Mouse (Mus musculus): ENCODE data around the gene Dupd1. TPM values are rescaled to one million over a fixed set of nuclear protein-coding genes. Genes with fewer than 3 reads are reported as not detected.

Dupd1 gene
- polyA plus RNA-seq, 1 experiment: not detected

DNA sequence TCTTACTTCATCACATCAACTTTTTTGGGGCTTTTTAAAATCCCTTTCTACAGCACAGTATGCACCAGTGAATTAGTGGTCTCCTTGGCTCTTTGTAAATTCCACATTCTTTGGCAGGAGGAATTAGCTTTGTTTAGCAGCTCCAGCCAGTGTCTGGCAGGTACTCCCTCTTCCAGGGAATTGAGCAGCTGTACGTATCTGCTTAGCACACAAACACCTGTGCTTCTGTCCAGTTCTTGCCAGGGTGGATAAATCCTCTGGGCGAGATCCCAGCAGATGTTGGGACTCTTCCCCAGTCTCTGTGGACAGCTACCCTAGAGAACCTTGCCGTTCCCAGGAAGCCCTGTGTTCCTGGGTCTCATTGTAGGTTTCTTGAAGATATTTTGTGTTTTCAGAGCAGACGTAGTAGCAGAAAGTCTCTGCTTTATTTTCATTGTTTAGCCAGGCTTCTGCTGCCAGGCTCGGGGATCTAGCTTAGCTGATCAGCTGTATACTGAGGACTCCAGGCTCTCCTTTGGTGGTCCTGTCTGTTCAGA, 82.6 kb downstream of the Dupd1 start:
- TF ChIP-seq CTCF (IDR thresholded peaks at IDR 0.05; ENCODE audit: low read depth, low read length) (no peak), EP300 (IDR thresholded peaks at IDR 0.05; ENCODE audit: insufficient read depth, low read depth, low read length) (no peak), POLR2A (IDR thresholded peaks at IDR 0.05; ENCODE audit: insufficient read depth, low read length) (no peak)
- Histone ChIP-seq H3K4me3 (ENCODE audit: low read depth, low read length) (no peak overlapping the region), H3K9ac (ENCODE audit: low read depth, poor library complexity, severe bottlenecking) (no peak overlapping the region), H3K9me3 (replicated peaks; ENCODE audit: control insufficient read depth, insufficient read depth, low read length, poor library complexity, severe bottlenecking) (no peaks in the 10 kb centered on the region), H3K4me1 (ENCODE audit: control insufficient read depth, insufficient read depth, low read length) (no peaks in the 10 kb centered on the region), H3K27me3 (ENCODE audit: control insufficient read depth, insufficient read depth, low read length, poor library complexity, severe bottlenecking) (no peaks in the 10 kb centered on the region), H3K27ac (ENCODE audit: insufficient read depth, low read length) (no peak overlapping the region), H3K36me3 (ENCODE audit: control insufficient read depth, insufficient read depth, low read length, poor library complexity, severe bottlenecking) (peaks cover 71% of the 10 kb centered on the region)

Other genes with a start within 250 kb of the Dupd1 start
- 121 and 132 TPM in 2 replicates for gene Kat6b, start 233.1 kb downstream of the Dupd1 start, polyA plus RNA-seq (2011; ENCODE audit: insufficient read depth, insufficient read length, low read depth, missing spikeins)
- gene Samd8, start 36.0 kb upstream of the Dupd1 start, polyA plus RNA-seq (2011; ENCODE audit: insufficient read depth, insufficient read length, low read depth, missing spikeins): 34.2 and 34.9 TPM in 2 replicates
- not detected in 2 replicates for gene Dusp13, start 36.6 kb upstream of the Dupd1 start, polyA plus RNA-seq (2011; ENCODE audit: insufficient read depth, insufficient read length, low read depth, missing spikeins)
- gene Vdac2, start 110.7 kb upstream of the Dupd1 start, polyA plus RNA-seq (2011; ENCODE audit: insufficient read depth, insufficient read length, low read depth, missing spikeins): 358 and 367 TPM in 2 replicates
- gene Comtd1, start 134.4 kb upstream of the Dupd1 start, polyA plus RNA-seq (2011; ENCODE audit: insufficient read depth, insufficient read length, low read depth, missing spikeins): 12.8 and 19.4 TPM in 2 replicates

Measured in ES-Bruce4 (cell line).